Mouse (Mus musculus): ENCODE data around the gene Gm20388. TPM values are rescaled to one million over a fixed set of nuclear protein-coding genes. Genes with fewer than 3 reads are reported as not detected.

Gm20388 gene
- total RNA-seq, 2 experiments from 2014 or later = 2.2 to 7.6 TPM

- DNase-seq (ENCODE audit: low spot score in 2 of 2) = no peak
- TF ChIP-seq CTCF (conservative IDR thresholded peaks at IDR 0.05) = no peak
- peak overlapping the region; percentile 56; the same call in 1 of the 2 replicates for H3K27ac ChIP-seq
- no peak overlapping the region for H3K4me3 ChIP-seq
Observed at GRCm38 (mm10) chr8:124278956-124279689, 4368.5 kb downstream of the Gm20388 start.

GRCm38 (mm10) chr8:124279690-124279985 lies 4369.0 kb downstream of the Gm20388 start:
- no peak overlapping the region for H3K27ac ChIP-seq
- no peak overlapping the region for H3K4me3 ChIP-seq
- TF ChIP-seq CTCF (conservative IDR thresholded peaks at IDR 0.05) = no peak
- no peak for DNase-seq (ENCODE audit: low spot score in 2 of 2)

- TF ChIP-seq CTCF (conservative IDR thresholded peaks at IDR 0.05) = no peak
- Histone ChIP-seq H3K27ac (peak overlapping the region; percentile 68), H3K4me3 (no peak overlapping the region)
- no peak for DNase-seq (ENCODE audit: low spot score in 2 of 2)
Observed at GRCm38 (mm10) chr8:124281700-124282541, 4371.3 kb downstream of the Gm20388 start.

- no peak for TF ChIP-seq CTCF (conservative IDR thresholded peaks at IDR 0.05)
- peak overlapping the region; percentile 11; the same call in 1 of the 2 replicates for H3K27ac ChIP-seq
- no peak overlapping the region for H3K4me3 ChIP-seq
- DNase-seq (ENCODE audit: low spot score in 2 of 2) = no peak
Observed at GRCm38 (mm10) chr8:124282878-124283630, 4372.4 kb downstream of the Gm20388 start.

GRCm38 (mm10) chr8:124283644-124284332 lies 4373.1 kb downstream of the Gm20388 start:
- DNase-seq (ENCODE audit: low spot score in 2 of 2) = no peak
- no peak overlapping the region for H3K4me3 ChIP-seq

GRCm38 (mm10) chr8:124284333-124284711 lies 4373.7 kb downstream of the Gm20388 start:
- no peak for TF ChIP-seq CTCF (conservative IDR thresholded peaks at IDR 0.05)
- no peak for DNase-seq (ENCODE audit: low spot score in 2 of 2)
- Histone ChIP-seq H3K4me3 (no peak overlapping the region), H3K27ac (peak overlapping the region; percentile 11; the same call in 1 of the 2 replicates)

More at GRCm38 (mm10) chr8:124283644-124284332, 4373.1 kb downstream of the Gm20388 start:
- no peak for TF ChIP-seq CTCF (conservative IDR thresholded peaks at IDR 0.05)
- peak overlapping the region; percentile 11; the same call in 1 of the 2 replicates for H3K27ac ChIP-seq

- no peak for TF ChIP-seq CTCF (conservative IDR thresholded peaks at IDR 0.05)
- no peak overlapping the region for H3K4me3 ChIP-seq
- DNase-seq (ENCODE audit: low spot score in 2 of 2) = no peak
- H3K27ac ChIP-seq = peak overlapping the region; percentile 19; the same call in 1 of the 2 replicates
Observed at GRCm38 (mm10) chr8:124284984-124285576, 4374.4 kb downstream of the Gm20388 start.

- no peak overlapping the region for H3K4me3 ChIP-seq
- H3K27ac ChIP-seq = peak overlapping the region; percentile 43; the same call in 1 of the 2 replicates
- peak; percentile 43 for TF ChIP-seq CTCF (conservative IDR thresholded peaks at IDR 0.05)
- DNase-seq (ENCODE audit: low spot score in 2 of 2) = no peak
Observed at GRCm38 (mm10) chr8:124286461-124287124, 4376.0 kb downstream of the Gm20388 start.

GRCm38 (mm10) chr8:124288215-124288864 lies 4377.7 kb downstream of the Gm20388 start:
- Histone ChIP-seq H3K4me3 (no peak overlapping the region), H3K27ac (no peak overlapping the region; the same call in 1 of the 2 replicates)
- no peak for TF ChIP-seq CTCF (conservative IDR thresholded peaks at IDR 0.05)
- no peak for DNase-seq (ENCODE audit: low spot score in 2 of 2)

GRCm38 (mm10) chr8:124289481-124290050 lies 4378.9 kb downstream of the Gm20388 start:
- DNase-seq (ENCODE audit: low spot score in 2 of 2) = no peak
- Histone ChIP-seq H3K4me3 (no peak overlapping the region), H3K27ac (peak overlapping the region; percentile 66; the same call in 1 of the 2 replicates)
- no peak for TF ChIP-seq CTCF (conservative IDR thresholded peaks at IDR 0.05)
